Mouse (Mus musculus) adrenal gland, adult 2 months (tissue): ENCODE data around the gene Zdhhc1. TPM values are rescaled to one million over a fixed set of nuclear protein-coding genes. Genes with fewer than 3 reads are reported as not detected.

Experiments
- DNase-seq: peaks from one replicate; pipeline ENCODE4 v3.0.0; 2021
- polyA plus RNA-seq: library from polyadenylated mRNA; depleted of rRNA; stranded (reverse); fragments of >200 nt; gene quantifications from 2 replicates; pipeline ENCODE4 v1.2.3, GENCODE M21; 2012
- total RNA-seq, 2 experiments: library from RNA; stranded (reverse); gene quantifications; 2 replicates each; pipeline ENCODE4 v1.2.3; 2021

The Zdhhc1 gene
- total and polyA plus RNA-seq, 3 experiments, result 13.8 to 53.3 (median 19.2) TPM

DNA sequence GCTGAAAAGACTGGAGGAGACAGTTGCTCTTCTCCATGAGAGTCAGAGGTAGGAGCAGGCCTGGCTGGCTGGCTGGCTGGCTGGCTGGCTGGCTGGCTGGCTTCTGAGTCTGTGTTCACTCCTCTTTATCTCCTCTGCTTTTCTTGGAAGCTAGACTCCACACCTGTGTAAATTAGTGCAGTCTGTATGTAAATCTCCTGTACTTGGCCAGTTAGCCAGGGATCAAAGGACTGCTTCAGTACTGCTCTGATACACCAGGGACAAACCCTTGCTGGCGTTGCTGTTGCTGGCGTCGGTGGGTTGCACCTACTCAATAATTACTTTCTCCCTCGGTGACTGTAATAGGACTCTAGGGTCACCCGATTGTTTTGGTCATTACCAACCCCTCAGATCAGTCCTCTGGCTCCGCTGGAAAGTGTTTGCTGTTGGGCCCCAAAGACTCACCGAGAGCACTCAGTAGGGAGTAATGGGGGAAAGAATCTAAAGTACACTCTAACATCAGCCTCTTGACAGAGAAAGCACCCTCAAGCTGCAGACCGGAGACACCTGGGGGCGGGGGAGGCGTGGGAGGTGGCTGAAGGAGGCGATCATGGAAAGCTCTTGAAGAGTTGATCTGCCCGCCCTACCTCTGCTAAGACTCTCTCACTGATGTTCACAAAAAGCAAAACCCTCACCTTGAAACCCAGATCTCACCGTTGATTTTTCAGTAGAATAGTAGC, 35.5 kb downstream of the Zdhhc1 start:
- DNase-seq, result no peak

DNA sequence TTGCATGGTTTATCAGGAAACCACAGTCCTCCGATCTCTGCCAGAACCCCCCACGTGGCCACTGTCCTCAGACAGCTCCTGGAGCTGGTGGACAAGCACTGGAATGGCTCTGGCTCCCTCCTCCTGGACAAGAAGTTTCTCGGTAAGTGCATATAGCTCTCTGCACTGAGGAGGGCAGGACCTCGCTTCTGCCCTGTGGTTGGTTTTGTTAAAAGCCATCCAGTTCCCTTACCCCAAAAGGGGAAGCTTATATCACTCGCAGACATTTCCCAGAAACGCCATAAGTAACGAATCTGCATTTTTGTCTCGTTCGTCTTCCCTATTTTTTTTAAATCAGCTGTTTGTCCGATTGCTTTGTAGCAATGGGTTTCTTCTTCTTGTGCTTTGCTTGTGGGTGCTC, 41.5 kb downstream of the Zdhhc1 start:
- no peak for DNase-seq

DNA sequence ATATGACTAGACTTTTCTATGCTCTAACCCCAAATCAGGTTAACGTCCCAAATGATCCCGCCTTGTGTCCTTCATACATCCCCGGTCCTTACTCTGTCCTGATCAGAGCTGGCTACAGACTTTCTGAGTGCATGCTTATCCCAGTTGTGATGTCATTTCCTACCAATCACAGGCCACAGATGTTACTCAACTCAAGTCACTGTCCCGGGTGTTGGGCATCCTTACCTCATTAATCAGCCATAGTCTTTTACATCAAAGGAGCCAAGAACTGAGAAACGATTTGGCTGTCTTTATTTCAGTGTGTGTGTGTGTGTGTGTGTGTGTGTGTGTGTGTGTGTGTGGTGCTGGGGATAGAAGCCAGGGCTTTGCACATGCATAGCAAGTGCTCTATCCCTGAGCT, 42.6 kb downstream of the Zdhhc1 start:
- DNase-seq, result peak; percentile 46

DNA sequence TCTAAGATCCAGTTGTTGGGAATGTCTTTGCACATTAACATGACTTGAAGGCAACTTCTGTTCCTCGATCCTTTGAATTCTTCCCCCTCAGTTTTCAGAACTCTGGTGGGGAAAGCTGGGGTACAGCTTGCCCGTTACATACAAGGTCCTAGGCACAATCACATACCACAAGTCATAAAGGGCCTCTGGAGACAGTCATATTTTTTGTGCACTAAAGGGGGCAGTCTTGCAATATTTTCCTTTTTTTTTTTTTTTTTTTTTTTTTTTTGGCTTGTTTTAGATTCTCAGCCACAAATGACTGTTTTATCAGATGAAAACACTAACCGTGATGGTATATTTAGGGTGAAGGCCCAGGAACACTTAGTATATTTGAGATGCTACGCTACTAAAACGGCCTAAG, 43.4 kb downstream of the Zdhhc1 start:
- DNase-seq, result no peak

GRCm38 (mm10) chr8:105451903-105452603, 44.6 kb downstream of the Zdhhc1 start:
- no peak for DNase-seq

- DNase-seq, result no peak
These were observed 45.7 kb downstream of the Zdhhc1 start for GRCm38 (mm10) chr8:105450977-105451376.

DNA sequence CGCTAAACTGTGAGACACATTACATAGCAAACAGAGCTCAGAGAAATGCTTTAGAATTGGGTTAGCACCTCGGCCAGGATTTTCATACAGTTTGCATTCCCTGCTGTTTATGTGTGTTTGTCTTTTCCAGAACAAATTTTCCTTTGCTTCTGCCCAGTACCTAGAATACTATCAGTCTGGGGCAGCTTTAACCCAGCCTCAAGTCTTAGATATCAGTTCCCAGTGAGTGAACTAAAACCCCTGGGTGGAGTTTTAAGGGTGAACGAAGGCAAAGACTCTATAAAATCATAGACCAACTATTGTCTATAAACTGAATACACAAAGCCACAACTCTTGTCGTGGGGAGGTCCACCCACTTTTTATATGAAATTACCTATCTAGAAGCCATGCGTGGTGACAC, 48.1 kb downstream of the Zdhhc1 start:
- no peak for DNase-seq

- DNase-seq, result no peak
These were observed 48.5 kb downstream of the Zdhhc1 start for GRCm38 (mm10) chr8:105448188-105448587.

- no peak for DNase-seq
These were observed 50.6 kb downstream of the Zdhhc1 start for GRCm38 (mm10) chr8:105446127-105446552.

DNA sequence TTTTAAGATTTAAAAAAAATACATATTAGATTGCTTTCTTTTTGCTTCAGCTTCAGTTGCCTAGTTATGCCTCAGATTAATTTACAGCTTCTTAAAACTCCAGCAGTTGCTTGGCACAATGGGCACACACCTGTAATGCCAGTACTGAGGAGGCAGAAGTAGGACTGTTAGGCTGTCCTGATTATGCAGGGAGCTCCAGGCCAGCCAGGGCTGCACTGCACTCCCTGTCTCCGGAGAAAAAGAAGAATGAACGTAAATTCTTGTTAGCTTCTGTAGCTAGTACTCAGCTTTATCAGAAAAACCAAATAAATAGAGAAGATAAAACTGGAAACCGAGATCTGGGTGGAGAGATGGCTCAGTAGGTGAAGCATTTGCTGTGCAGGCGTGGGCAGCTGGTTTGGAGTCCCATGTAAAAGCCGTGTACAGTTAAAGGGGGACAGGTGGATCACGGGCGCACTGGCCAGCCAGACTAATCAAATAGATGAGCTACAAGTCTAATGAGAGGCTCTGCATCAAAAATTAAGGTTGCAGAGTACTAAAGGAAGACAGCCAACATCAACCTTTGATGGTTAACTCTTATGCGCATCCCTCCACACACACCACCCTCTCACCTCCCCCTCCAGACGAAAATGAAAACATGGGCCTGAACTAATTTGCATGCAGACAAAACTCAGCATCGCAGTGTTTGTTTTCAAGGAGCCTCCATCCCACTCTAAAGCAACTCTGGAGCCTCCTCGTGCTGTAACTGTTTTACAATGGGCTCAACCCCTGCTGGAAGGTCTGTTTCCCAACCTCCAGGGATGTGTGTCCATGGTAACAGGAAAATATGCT, 51.2 kb downstream of the Zdhhc1 start:
- DNase-seq, result no peak

DNA sequence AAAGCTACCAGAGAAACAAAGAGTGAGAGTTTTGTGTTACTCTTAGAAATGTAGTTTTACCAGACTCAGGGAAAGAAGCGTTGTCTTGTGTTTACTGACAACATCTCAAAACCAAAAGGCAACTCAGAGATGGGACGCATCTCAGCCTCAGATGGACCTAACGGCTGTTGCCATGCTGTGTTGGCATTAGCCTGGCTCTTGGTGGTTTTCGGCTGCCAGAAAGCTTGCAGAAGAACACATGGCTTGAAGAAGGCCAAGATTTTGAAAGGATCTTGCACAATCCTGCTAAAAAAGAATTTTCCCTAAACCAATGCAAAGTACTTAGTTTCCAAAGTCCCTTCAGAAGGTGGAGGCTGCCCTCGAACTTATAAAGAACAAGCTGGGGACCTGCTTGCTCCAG, 54.0 kb downstream of the Zdhhc1 start:
- DNase-seq, result no peak

GRCm38 (mm10) chr8:105441433-105441832, 55.3 kb downstream of the Zdhhc1 start:
- DNase-seq, result no peak

GRCm38 (mm10) chr8:105438865-105439264, 57.8 kb downstream of the Zdhhc1 start:
- DNase-seq, result no peak

DNA sequence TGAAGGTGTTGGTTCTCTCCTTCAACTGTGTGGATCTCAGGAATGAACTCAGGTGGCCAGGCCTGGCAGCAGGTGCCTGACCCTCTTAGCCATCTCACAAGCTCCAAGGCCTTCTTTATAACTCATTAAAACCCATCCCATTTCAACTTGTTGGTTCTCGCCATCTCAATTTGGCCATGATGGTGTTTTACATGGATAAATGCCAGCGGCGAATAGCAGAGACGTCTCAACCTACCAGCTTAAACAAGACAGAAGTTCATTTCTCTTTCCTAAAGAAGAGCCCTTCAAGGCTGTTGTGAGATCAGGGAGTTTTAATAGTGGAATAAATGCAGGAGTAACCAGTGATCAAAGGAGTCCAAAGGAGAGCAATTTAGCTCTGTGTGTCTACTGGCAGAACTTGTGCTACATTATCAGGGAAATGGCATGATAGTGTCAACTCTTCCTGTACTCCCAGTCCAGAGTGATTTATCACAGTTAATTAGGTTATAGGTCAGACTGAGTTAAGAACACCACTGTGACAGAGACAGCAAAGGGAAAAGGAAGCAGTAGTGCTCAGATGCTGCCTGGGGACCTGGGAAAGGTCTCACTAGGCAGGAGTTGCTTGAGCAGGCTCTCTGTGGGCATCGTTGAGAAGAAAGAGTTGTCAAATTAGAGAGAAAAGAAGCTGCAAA, 59.5 kb downstream of the Zdhhc1 start:
- DNase-seq, result no peak

- DNase-seq, result no peak
These were observed 60.5 kb downstream of the Zdhhc1 start for GRCm38 (mm10) chr8:105436218-105436617.

GRCm38 (mm10) chr8:105434136-105434535, 62.6 kb downstream of the Zdhhc1 start:
- no peak for DNase-seq

DNA sequence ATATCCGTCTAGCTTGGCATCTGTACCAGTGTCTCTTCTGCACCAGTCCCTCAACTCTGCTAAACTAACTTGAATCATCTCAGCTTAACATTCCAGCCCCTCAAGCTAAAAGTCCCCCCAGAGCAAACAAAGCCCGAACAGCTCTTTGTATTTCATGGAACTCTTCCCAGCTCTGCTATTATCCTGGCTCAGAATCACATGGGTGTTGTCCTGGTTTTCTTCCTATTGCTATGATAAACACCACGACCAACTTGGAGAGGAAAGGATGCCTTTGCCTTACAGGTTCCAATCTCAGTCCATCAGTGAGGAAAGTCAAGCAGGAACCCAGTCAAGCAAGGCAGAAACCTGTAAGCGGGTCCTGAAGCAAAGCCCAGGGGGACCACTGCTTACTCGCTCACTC, 63.2 kb downstream of the Zdhhc1 start:
- no peak for DNase-seq

- no peak for DNase-seq
These were observed 63.7 kb downstream of the Zdhhc1 start for GRCm38 (mm10) chr8:105433021-105433420.

DNA sequence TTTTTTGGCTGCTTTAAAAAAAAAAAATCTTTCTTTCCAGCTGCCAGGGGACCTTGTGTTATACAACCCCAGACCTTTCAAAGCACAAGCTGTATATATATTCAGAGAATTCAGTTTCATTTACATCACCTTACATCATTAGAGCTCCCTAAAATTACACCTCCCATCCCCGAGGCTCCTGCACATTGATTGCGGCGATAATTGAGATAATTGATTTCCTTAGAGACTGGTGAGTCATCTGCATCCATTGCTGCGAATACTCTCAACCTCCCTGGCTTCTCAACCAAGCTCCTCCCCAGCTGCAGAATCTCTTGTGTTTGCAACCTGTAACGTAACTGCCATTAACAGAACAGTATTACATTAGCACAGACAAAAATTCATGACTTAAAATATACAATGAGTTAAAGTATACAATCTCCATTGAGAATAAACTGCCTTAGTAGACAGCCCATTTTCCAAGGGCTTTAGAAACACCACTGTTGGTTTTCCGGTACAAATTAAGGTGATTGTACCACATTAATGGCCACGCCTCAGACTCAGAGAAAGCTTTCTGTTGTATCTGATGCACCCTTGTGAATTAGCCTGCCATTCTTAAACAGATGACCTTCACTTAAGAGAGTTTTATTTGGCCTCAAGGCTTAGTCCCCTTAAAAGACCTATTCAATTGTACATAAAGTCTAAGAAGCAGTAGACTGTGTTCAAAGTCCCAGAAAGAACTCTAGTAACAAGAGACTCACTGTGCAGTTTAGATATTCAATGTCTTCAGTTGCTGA, 64.8 kb downstream of the Zdhhc1 start:
- no peak for DNase-seq

DNA sequence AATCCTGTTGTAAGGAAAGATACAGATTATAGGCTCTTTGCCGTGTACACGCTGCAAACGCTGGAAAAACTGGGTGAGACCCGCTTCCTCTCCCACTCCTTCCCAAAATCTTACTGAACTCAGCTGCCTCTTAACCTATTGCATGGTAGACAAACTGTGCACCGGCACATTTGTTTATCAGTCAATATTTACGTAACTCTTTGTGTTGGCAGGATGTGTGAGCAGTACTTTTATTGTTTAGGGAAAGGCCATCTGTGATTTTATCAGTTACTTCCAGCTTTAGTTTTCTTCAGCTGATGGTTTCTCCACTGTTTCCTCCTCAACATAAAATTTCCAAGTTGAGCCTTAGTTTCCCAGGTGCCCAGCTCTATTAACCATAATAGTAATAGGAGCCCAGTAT, 69.8 kb downstream of the Zdhhc1 start:
- no peak for DNase-seq
